Mouse (Mus musculus): ENCODE results near the gene Arhgap44. TPM values are rescaled to one million over a fixed set of nuclear protein-coding genes. Genes with fewer than 3 reads are reported as not detected.
A peak's percentile ranks its signal among the peaks of the same experiment; 100 is the strongest.

The Arhgap44 gene
- total RNA-seq, 2 experiments from 2014 or later = 136 to 139 TPM

GRCm38 (mm10) chr11:65097526-65098070 lies 65.2 kb downstream of the Arhgap44 start:
- intact Hi-C loops (cut with DNase I) = no loop called here
- DNase-seq (ENCODE audit: extremely low spot score in 1 of 2, low spot score in 2 of 2) = no peak

DNA sequence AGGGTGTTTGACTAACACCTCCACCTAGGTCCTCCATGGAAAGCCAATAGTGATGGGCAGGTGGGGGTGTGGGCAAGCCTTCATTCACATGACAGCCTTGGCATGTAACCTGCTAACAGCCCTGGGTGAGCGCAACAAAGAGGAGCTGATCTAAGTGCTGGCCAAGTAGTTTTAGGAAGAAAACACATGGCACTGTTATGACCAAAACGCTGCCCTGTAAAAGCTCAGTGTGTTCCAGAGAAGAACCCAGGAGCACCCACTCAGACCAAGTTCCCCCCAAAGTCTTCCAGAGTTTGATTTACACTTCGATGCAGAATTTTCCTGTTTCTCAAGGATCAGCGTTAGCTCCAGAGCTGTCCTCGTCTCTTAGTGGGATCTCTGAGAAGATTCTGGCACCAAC lies 65.9 kb downstream of the Arhgap44 start:
- DNase-seq (ENCODE audit: extremely low spot score in 1 of 2, low spot score in 2 of 2) = no peak
- intact Hi-C loops (cut with DNase I) = no loop called here

DNA sequence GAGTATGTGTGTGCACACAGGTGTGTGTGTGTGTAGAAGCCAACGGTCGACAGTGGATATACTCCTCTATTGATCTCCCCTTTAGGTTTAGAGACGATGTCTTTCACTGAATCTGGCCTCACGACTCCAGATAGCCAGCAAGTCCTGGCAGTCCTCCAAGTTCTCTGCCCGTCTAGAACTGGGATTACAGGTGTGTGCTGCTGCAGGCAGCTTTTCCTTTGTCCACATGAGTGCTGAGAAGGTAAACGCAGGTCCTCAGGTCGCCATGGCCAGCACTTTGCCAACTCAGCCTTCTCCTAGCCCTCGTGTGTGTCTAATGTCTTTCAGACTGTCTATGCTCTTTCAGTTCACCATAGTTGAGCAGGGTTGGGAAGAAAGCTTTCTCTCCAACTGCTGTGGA lies 69.9 kb downstream of the Arhgap44 start:
- intact Hi-C loops (cut with DNase I) = no loop called here
- DNase-seq (ENCODE audit: extremely low spot score in 1 of 2, low spot score in 2 of 2) = no peak

GRCm38 (mm10) chr11:65090386-65090785 lies 72.4 kb downstream of the Arhgap44 start:
- intact Hi-C loops (cut with DNase I) = no loop called here
- no peak for DNase-seq (ENCODE audit: extremely low spot score in 1 of 2, low spot score in 2 of 2)

- no peak for DNase-seq (ENCODE audit: extremely low spot score in 1 of 2, low spot score in 2 of 2)
- intact Hi-C loops (cut with DNase I) = no loop called here
Measured at GRCm38 (mm10) chr11:65089982-65090381, 72.8 kb downstream of the Arhgap44 start.

- intact Hi-C loops (cut with DNase I) = no loop called here
- DNase-seq (ENCODE audit: extremely low spot score in 1 of 2, low spot score in 2 of 2) = no peak
Measured at GRCm38 (mm10) chr11:65089282-65089681, 73.5 kb downstream of the Arhgap44 start.

DNA sequence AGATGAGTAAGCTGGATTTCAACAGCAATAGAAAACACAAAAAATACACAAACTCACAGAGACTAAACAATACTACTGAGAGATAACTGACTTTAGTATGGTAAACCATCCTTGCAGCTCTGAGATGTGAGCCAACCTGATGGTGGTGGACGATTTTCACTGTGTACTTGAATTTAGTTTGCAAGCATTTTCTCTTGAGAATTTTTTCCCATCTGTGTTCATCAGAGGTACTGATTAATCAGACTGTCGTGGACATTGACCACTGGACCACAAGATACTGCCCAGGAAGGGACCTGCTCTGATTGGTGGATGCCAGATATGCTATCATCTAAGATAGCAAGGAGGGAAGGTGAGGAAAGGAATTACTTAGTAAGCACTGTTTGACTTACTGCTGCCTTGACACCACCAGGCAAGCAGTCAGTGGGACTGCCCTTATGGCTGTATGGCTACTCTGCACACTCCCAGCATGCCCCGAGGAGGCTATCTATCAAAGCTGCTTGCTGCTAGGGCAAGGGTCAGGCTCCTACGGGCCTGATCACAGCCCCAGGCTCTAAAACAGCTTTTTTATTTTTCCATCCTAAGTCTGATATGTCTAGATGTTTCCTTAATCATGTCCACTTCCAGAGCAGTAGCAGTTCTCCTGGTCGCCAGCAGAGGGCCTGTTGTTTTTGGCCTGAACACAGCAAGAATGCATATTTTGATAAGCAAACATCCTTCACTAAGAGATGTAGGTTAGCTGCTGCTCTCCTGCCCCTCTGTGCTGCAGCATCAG lies 74.1 kb downstream of the Arhgap44 start:
- intact Hi-C loops (cut with DNase I) = no loop called here
- peak in 1 of 2 experiments; percentile 51 for DNase-seq (ENCODE audit: extremely low spot score in 1 of 2, low spot score in 2 of 2)

- intact Hi-C loops (cut with DNase I) = no loop called here
- DNase-seq (ENCODE audit: extremely low spot score in 1 of 2, low spot score in 2 of 2) = no peak
Measured at GRCm38 (mm10) chr11:65080761-65081160, 82.0 kb downstream of the Arhgap44 start.

- intact Hi-C loops (cut with DNase I) = no loop called here
- DNase-seq (ENCODE audit: extremely low spot score in 1 of 2, low spot score in 2 of 2) = no peak
Measured at GRCm38 (mm10) chr11:65080274-65080673, 82.5 kb downstream of the Arhgap44 start.

DNA sequence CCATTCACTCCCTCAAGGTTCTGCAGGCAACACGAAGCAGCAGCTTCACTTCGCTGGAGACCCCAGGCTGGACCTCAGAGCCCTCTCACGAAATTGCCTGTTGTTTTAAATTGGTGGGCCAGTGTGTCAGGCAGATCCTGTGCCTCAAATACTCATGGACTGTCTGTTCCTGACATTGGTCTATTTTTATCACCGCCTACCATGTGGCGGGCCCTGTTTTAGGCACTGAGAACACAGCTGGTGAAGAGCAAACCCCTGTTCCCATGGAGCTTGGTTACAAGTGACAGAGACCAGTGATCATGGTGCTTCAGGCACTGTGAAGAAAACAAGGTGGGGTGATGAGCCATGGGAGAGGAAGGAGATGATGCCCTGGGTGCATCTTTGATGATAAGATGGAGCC lies 93.2 kb downstream of the Arhgap44 start:
- intact Hi-C loops (cut with DNase I) = no loop called here
- no peak for DNase-seq (ENCODE audit: extremely low spot score in 1 of 2, low spot score in 2 of 2)

GRCm38 (mm10) chr11:65069051-65069450 lies 93.7 kb downstream of the Arhgap44 start:
- no peak for DNase-seq (ENCODE audit: extremely low spot score in 1 of 2, low spot score in 2 of 2)
- intact Hi-C loops (cut with DNase I) = no loop called here

- DNase-seq (ENCODE audit: extremely low spot score in 1 of 2, low spot score in 2 of 2) = no peak
- intact Hi-C loops (cut with DNase I) = no loop called here
Measured at GRCm38 (mm10) chr11:65065201-65065600, 97.6 kb downstream of the Arhgap44 start.

- no peak for DNase-seq (ENCODE audit: extremely low spot score in 1 of 2, low spot score in 2 of 2)
- intact Hi-C loops (cut with DNase I) = no loop called here
Measured at GRCm38 (mm10) chr11:65061437-65061836, 101.3 kb downstream of the Arhgap44 start.

- DNase-seq (ENCODE audit: extremely low spot score in 1 of 2, low spot score in 2 of 2) = no peak
- intact Hi-C loops (cut with DNase I) = no loop called here
Measured at GRCm38 (mm10) chr11:65059531-65059930, 103.2 kb downstream of the Arhgap44 start.

DNA sequence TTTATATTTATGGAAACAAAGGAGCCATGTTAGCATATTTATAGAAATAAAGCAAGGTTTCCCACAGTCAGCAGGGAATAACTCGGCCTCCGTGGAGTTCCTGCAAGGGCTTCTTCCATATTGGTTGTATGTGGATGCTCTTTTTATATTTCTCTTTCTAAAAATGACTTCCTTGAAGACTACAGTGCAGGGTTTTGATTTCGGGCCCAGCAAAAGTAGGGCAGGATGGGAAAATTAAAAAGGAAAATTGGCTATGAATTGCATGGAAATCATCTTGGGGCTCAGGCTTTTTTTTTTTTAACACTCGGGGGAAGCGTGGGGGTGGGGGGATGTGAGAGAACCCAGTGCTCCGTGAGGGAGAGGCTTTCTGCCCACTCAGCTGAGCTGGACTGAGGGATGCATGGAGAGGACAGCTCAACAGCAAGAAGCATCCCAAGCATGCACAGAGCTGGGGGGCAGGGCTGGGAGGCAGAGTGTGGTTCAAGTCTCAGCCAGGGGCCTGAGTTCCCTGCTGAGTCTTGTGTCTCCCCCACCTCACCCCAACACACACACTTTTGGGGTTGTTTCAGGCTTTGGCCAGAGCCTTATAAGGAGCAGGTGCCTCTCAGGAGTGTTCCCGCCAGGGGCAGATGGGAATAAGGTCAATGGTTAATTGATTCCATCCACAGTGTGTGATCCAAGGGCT lies 104.4 kb downstream of the Arhgap44 start:
- intact Hi-C loops (cut with DNase I) = no loop called here

DNA sequence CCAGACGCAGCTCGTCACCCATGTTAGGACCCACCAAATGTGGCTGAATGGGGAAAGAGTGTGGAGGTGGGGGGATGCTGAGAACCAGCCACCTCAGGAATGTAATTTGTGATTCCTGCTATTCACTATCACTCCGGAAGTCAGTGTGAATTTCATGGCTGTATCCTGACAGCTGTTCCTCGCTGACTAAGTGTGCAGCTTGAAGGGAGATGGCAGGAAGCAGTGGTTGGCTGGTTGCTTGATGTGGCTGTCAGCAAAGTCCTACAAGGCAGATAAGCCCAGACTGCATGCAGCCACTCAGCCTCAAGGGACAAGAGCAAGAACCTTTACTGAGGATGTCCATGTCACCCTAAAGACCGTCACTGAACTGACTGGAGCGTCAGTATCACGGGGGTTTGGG lies 107.2 kb downstream of the Arhgap44 start:
- no peak for DNase-seq (ENCODE audit: extremely low spot score in 1 of 2, low spot score in 2 of 2)
- intact Hi-C loops (cut with DNase I) = no loop called here

More for the DNA sequence above, 104.4 kb downstream of the Arhgap44 start:
- DNase-seq (ENCODE audit: extremely low spot score in 1 of 2, low spot score in 2 of 2) = no peak

DNA sequence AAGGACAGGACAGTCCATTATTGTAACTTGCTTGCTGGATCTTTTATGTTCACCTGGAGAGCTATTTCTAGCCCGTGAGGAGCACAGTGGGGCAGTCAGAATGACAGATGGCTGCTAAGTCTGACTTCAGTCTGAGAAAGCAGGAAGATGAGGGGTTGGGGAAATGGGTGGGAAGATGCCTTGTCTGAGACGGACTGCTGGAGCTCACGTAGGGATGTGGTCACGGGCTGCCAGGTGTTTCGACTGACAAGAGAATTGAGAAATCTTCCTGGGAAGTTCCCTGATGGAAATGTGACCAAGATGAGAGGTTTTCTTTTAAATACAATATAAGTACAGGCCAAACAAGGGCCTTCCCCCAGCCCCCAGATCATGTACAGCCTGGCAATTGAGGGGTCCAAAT lies 108.5 kb downstream of the Arhgap44 start:
- intact Hi-C loops (cut with DNase I) = no loop called here
- DNase-seq (ENCODE audit: extremely low spot score in 1 of 2, low spot score in 2 of 2) = no peak

- intact Hi-C loops (cut with DNase I) = no loop called here
Measured at GRCm38 (mm10) chr11:65050819-65051218, 111.9 kb downstream of the Arhgap44 start.

GRCm38 (mm10) chr11:65049090-65049489 lies 113.7 kb downstream of the Arhgap44 start:
- DNase-seq (ENCODE audit: extremely low spot score in 1 of 2, low spot score in 2 of 2) = no peak
- intact Hi-C loops (cut with DNase I) = no loop called here

More at GRCm38 (mm10) chr11:65050819-65051218, 111.9 kb downstream of the Arhgap44 start:
- no peak for DNase-seq (ENCODE audit: extremely low spot score in 1 of 2, low spot score in 2 of 2)

DNA sequence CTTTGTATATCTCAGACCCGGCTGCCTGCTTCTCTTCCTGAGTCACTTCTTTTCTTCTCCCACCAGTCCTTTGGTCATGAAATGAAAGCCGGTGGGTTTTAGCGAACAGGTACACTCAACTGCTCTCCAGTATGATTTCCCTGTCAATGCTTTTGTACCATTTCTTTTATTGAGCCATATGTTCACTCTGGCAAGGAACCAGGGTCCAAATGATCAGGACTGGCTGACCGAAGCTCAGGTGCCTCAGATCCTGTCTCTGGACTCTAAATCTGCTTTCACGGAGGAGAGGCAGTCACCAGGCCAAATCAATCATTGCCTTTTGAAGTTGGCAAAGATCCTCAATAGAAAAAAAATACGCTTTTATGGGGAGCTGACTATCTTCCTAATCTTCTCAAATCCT lies 122.2 kb downstream of the Arhgap44 start:
- no peak for DNase-seq (ENCODE audit: extremely low spot score in 1 of 2, low spot score in 2 of 2)
- intact Hi-C loops (cut with DNase I) = no loop called here
